Mouse (Mus musculus) erythroblast, embryonic 14.5 days (primary cell): ENCODE results near the gene Lipc.

Source experiments
- GATA1 ChIP-seq: IDR thresholded peaks from 2 replicates; pipeline ENCODE4 v1.6.1; 2012; ENCODE audit warnings: low read length, inconsistent platforms, mixed read lengths
- TAL1 ChIP-seq: IDR thresholded peaks from 3 replicates; pipeline ENCODE4 v1.6.1; 2012; ENCODE audit warnings: low read length, inconsistent platforms, mixed read lengths

- TF ChIP-seq GATA1 (no peak), TAL1 (no peak)
Measured at GRCm38 (mm10) chr9:70902821-70903730, 49.0 kb downstream of the Lipc start.
